Mouse (Mus musculus): ENCODE data around the gene Slc22a23.

GRCm38 (mm10) chr13:34313033-34313491 is 31.9 kb downstream of the Slc22a23 start:
- TF ChIP-seq POLR2A (IDR thresholded peaks at IDR 0.05; ENCODE audit: control insufficient read depth, extremely low read depth, insufficient read depth, low read length, poor library complexity) (no peak), CTCF (IDR thresholded peaks at IDR 0.05; ENCODE audit: borderline replicate concordance, control insufficient read depth, extremely low read depth, insufficient read depth, low read length, poor library complexity) (no peak)

Measured in thymus, adult 2 months (tissue).